Mouse (Mus musculus): Measurements from ENCODE around the gene Fam222a.

DNA sequence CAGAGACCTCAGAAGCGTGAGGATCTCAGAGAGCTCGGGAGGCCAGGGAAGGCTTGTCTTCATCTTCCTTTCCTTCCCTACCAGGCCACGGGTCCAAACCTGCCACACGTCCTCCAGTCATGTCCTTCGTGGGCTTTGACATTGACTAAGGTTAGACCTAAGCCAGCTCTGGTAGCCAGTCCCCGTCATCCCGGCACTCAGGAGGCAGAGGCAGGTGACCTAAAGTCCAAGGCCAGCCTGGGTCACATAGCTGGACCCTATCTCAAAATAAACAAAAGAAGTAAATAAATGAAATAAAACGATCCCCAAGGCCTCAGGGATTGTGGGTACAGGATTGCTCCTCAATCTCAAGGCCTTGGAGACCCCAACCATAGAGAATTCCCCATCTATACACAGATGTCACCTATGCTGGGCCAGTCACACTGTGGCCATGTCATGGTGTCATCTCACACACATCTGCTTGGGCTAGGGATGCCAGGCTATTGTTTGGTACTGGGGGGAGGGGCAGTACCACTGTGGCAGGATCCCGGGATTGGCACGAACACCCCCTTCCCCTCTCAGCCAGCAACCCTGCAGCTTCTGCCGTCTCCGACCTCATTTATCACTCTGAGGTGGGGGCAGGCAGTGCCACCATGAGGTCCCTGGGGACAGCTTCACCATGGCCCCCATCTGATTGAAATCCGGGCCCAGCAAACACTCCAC, 15.2 kb upstream of the Fam222a start:
- TF ChIP-seq CTCF (IDR thresholded peaks at IDR 0.05; ENCODE audit: low read depth), result no peak
- TF ChIP-seq EP300 (IDR thresholded peaks at IDR 0.05; ENCODE audit: low read depth), result no peak

Data from heart, postnatal 0 days (tissue).